Mouse (Mus musculus) ovary, postnatal 14 days (tissue): ENCODE results near the gene Bst2.

Experiments used
- DNase-seq: peaks from one replicate; pipeline ENCODE4 v3.0.0; 2022; ENCODE audit warnings: low spot score

Gene Bst2

DNA sequence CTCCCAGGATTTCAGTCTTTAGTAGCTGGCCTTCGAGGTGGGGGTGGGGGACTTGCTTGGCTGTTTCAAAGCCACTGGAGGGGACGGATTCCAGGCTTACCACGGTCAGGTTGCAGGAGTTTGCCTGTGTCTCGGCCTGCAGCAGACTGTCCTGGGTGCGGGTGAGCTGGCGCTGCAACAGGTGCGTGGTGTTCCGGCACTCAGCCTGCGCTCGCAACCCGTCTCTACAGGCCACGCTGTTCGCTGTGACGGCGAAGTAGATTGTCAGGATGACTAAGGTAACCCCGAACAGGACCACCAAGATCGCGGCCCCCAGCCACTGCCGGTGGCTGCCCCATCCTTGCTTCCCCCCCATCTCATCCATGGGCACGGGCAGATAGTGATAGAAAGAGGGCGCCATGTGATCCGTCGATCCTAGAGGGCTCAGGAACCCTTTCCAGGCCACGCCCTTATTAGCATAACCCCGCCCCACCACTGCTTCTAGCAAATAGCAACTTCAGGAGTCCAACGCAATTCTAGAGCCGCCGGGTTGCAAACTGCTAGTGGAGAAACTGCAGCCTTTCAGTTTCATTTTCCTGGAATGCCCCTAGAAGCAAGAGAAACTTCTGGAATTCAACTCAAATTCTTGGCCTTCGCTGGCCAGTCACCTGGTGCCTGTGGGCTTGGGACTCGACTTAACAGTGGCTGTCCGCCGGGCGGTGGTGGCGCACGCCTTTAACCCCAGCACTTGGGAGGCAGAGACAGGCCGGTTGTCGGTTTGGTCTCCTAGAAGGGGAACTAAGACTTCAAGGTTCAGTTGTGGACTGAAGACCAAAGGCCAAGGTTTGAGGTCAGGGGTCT is at the start of gene Bst2:
Bst2 (minus strand) TSS at position 429 of the 840 bp plus-strand sequence.
- DNase-seq = peak; percentile 79

- DNase-seq = no peak
Observed at GRCm38 (mm10) chr8:71586891-71587290, 49.6 kb upstream of the Bst2 start.

DNA sequence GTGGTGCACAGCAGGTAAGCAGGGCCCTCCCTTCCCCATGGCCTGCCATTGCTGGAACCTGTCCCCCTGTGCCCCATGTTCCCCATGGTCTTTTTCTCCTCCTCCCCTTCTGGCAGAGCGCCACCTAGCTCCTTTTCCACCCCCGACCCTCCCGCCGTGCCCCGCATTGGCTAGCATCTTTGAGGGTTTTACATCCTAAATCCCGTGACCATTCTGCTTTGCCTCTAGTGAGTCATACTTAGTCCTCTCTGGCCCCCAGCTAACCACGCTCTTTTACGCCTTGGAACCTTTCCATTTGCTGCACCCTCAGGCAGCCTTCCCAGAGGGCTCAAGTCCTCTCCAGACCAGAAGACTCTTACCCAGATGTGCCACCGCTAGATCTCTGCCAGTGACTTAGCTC is 42.9 kb upstream of the Bst2 start:
- no peak for DNase-seq

DNA sequence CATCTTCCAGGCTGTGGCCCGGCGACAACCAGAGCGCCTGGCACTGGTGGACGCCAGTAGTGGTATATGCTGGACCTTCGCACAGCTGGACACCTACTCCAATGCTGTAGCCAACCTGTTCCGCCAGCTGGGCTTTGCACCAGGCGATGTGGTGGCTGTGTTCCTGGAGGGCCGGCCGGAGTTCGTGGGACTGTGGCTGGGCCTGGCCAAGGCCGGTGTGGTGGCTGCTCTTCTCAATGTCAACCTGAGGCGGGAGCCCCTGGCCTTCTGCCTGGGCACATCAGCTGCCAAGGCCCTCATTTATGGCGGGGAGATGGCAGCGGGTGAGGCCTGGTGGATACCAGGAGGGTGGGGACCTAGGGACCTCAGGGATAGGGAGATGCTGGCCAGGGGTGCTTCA is 42.2 kb upstream of the Bst2 start:
- DNase-seq = no peak

DNA sequence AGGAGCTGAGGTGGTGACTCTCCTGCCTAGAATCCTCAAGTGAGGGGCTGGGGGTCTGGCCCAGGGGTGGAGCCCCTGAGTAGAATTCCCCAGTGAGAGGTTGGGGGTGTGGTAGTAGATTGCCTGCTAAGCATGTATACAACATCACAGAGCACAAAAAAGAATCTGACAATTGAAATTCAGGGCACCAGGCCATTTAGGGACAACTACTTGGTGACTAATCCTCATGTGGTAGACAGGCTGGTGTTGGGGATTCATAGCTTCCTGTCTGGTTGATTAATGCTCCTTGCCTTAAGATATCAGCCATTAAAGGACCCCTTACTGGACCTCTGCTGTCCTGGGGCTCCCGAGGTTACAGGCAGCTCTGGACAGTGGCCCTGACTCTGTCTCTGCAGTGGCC is 41.8 kb upstream of the Bst2 start:
- no peak for DNase-seq

DNA sequence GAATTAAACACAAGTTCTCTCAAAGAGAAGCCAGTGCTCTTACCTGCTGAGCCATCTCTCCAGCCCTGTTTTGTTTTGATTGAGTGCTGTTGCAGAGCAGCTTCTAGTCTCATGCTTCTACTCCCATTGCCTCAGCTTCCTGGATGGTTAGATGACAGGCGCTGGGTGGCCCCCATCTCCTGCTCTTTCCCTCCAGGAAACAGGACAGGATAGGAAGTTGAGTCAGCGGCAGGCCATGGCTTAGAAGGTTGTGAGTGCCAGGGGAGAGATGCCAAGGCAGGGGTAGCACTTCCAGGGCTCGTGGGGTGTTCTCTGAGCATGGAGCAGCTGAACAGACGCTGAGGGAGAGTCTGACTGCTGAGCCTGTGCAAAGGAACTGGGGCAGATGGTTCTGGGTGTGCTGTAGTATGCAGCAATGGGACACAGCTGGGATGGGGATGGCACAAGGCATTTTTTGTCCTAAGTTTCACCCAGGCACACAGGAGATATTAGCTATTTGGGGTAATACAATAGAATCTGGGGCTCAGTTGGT is 40.7 kb upstream of the Bst2 start:
- DNase-seq = no peak

GRCm38 (mm10) chr8:71575020-71575419 is 37.8 kb upstream of the Bst2 start:
- DNase-seq = no peak

GRCm38 (mm10) chr8:71574426-71574825 is 37.2 kb upstream of the Bst2 start:
- no peak for DNase-seq

DNA sequence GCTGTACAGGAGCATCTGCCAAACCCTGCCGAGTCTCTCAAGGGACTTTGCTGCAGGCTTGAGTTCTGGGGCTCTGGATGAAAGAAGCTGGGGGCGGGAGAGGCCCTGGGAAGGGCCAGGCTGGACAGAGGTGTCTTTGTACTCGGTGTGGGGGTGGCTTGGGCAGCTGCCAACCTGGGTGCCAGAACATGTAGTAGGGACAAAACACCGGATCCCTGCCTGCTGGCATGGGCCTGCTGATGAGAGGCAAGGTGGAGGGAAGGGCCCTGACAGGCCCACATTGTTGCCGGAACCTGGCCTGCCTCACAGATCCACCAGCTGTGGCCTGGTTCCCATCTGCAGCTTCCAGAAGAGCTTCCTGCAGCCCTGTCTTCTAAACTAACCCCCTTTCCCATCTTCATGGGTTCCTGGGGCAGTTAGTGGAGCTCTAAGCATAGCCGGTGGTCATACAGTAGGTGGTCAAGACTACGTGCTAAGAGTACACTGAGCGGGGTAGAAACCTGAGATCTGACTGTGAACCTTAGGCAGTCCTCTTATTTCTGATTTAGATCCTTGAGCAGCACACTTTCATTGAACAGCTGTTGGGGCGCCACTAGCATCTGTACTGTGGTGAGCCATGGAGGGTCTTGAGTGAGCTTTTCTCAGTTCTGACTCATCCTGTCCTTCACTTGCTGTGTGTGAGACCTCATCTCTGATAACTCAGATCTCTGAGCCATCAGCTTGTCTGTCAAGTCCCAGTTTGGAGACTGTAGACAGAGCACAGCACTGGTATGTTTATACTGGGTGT is 35.8 kb upstream of the Bst2 start:
- DNase-seq = peak; percentile 65

- DNase-seq = no peak
Observed at GRCm38 (mm10) chr8:71572077-71572476, 34.8 kb upstream of the Bst2 start.

DNA sequence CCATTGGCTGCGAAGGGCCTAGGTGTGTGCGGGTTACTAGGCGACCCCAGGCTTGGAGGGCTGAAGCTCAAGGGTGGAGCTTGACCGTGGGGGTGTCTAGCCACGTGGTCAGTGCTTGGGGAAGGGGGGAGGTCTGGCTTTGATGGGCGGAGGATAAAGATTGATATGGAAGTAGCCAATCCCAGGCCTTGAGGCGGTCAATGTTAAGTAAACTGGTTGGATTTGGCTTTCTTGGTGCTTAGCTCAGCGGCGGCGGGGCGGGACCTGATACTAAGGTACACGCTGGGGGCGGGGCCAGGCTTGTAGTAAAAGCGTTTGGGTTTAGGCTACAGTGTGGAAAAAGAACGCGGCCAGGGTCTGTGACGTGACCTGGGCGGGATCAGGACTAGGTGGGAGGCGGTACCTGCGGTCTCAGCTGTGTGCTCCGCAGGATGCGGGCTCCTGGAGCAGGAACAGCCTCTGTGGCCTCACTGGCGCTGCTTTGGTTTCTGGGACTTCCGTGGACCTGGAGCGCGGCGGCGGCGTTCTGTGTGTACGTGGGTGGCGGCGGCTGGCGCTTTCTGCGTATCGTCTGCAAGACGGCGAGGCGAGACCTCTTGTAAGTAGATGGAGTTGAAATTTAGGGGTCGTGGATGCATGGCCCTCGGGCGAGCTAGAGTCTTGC is 33.2 kb upstream of the Bst2 start:
- DNase-seq = peak; percentile 82

DNA sequence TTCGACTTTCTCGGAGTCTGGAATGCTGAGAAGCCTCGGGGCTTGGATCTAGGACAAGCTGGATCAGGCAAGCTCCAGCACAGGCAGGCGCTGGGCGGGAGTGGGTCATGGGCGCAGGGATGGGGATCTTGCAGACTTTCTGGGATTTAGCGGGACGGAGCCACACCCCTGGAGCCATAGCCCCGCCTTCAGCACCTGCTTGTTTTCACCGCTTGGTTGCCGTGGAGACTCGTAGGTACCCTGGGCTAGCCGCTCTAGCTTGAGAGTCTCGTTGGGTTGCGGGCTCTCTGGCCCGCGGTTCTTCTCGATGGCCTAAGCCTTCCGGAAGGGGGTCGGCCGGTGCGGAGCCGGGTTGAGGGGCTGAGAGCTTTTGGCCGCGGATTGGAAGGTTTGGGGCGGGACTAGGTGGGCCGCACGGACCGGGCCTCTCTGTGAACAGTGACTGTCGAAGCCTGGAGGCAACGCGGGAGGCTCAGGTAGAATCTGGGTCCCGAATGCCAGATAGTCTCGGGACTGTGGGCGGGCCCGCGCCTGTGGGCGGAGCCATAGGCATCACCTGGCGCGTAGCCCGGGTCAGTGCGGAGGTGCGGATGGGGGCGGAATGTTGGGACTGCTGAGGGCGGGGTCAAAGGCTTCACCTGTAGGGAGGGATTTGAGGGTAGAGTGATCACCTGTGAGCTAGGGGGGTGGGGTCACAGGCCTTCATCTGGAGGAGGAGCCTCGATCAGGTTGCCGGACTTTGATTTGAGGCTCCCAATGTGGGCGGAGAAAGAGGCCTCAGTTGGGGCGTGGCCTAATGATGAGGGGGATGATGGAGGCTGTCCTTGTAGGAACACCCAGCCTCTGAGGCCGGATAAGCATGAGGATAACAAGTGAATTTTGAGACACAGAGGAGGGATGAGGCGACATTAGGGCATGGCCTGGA is 32.4 kb upstream of the Bst2 start:
- peak; percentile 90 for DNase-seq

- DNase-seq = peak; percentile 41
Observed at GRCm38 (mm10) chr8:71568941-71569340, 31.7 kb upstream of the Bst2 start.

- DNase-seq = peak; percentile 84
Observed at GRCm38 (mm10) chr8:71568387-71568937, 31.2 kb upstream of the Bst2 start, which contains the start of gene Slc27a1. TSS of gene Slc27a1 (plus strand) at chr8:71568882.

GRCm38 (mm10) chr8:71567587-71567986 is 30.3 kb upstream of the Bst2 start:
- DNase-seq = no peak

DNA sequence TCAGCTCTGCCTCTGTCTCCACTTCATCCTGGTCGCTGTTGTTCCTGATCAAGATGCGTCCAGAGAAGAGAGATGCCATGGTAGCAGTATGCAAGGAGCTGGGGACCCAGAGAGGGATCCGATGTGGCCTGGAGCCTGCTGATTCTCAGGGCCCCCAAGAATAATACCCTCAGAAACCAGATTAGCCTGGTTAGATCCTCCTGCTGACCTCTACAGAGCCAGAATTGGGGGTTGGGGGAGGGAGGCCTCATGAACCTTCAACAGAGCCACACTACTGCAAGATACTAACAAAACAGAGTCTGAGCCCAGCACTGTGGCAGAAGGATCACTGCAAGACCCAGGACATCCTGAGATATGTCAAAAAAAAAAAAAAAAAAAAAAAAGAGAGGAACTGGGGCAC is 29.2 kb upstream of the Bst2 start, which contains the start of gene Nxnl1:
Nxnl1 (minus strand) TSS at position 101 of the 400 bp plus-strand sequence.
- DNase-seq = no peak

DNA sequence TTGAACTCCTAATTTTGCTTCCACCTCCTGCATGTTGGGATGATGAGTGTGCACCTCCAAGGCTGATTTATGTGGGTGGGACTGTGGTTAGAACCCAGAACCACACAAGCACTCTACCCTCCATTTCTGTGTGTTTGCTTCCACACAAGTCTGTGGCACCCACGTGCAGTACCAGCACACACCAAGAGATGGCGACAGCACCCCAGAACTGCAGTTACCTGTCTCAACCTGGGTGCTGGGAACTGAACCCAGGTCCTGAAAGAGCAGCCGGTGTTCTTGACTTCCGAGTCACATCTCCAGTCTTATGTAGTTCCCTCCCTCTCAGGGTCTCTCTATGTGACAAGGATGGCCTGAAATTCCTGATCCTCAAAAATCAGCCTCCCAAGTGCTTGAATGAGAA is 26.7 kb upstream of the Bst2 start:
- DNase-seq = no peak

DNA sequence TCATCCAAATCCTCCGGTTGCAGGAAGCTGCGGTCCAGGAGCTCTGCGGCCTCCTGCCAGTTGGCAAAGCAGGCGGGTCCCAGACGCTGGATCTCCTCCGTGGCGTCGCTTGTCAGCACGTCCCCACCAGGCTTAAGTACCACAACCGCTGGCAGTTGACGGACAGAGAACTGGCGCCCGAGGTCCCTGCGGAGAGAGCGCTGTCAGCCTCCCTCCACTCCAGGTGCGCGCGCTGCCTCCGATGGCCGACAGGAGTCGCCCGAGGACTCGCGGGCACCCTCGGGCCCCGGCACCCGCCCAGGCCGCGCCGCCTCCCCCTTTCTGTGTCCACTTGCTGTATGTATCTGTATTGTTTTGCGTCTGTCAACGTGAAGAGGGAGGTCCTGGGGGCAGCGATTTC is 25.5 kb upstream of the Bst2 start:
- DNase-seq = peak; percentile 86

- DNase-seq = peak; percentile 54
Observed at GRCm38 (mm10) chr8:71561401-71561800, 24.1 kb upstream of the Bst2 start.

GRCm38 (mm10) chr8:71560765-71561164 is 23.5 kb upstream of the Bst2 start:
- DNase-seq = no peak

DNA sequence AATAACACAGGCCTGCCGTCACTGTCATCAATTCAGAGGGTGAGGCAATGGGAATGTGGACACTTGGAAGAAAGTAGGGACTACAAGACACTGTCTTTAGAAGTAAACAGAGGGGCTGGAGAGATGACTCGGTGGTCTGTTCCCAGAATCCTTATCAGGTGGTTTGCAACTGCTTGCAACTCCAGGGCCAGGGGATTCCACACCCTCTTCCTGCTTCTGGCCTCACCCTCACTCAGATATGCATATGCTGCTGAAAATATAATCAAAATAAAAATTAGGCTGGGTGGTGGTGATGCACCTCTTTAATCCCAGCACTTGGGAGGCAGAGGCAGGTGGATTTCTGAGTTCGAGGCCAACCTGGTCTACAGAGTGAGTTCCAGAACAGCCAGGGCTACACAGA is 22.8 kb upstream of the Bst2 start:
- no peak for DNase-seq
